Mouse (Mus musculus): ENCODE results near the gene Plcxd3. TPM values are rescaled to one million over a fixed set of nuclear protein-coding genes. Genes with fewer than 3 reads are reported as not detected.

The Plcxd3 gene
- polyA plus RNA-seq (2012; rRNA removed): 7.0 and 7.4 TPM in 2 replicates

GRCm38 (mm10) chr15:4375423-4376220, at the start of gene Plcxd3:
TSS of gene Plcxd3 (plus strand) at chr15:4375491.

